Mouse (Mus musculus): ENCODE measurements around the gene Panx3.

DNA sequence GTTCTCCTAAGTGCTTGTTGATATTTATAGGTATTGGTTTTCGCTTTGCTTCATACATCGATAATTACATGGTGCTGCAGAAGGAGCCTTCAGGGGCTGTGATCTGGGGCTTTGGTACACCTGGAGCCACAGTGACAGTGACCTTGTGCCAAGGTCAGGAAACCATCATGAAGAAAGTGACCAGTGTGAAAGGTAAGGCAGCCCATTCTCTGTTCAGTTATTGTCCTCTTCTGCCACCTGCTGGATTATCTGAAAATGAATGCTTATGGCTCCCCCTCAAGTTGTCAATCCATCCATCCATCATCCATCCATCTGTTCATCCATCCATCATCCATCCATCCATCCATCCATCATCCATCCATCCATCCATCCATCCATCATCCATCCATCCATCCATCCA lies 52.3 kb downstream of the Panx3 start:
- TF ChIP-seq EP300 (IDR thresholded peaks at IDR 0.05; ENCODE audit: low read depth): no peak
- TF ChIP-seq CTCF (IDR thresholded peaks at IDR 0.05; ENCODE audit: low read depth): peak; percentile 81
